Mouse (Mus musculus) heart, embryonic 14.5 days (tissue): ENCODE measurements at regions not wholly inside any gene's neighbourhood (a gene's known extent, or its start where the extent isn't known, plus 50 kb on each side); places are given as distances from the start of the nearest gene placed in this dataset.

ENCODE experiments used
- ATAC-seq: fragments of 200-750 bp; cut with Nextera tagmentation; 2 replicates; pipeline ENCODE4 v1.8.0; 2017; ENCODE audit warnings: low read depth, moderate TSS enrichment; ENCODE audit not compliant: insufficient number of reproducible peaks, insufficient read depth, low FRiP score
- H3K27ac ChIP-seq, 2 experiments: fragments of 200-500 bp in 1 of 2; fragments of 300-500 bp in 1 of 2; sonication (generic) in 1 of 2; replicated peaks in 1 of 2; 2 replicates each; pipeline ENCODE4 v1.5.1; 2012 to 2014; ENCODE audit warnings: low read depth in 2 of 2, low read length in 2 of 2, control low read depth in 1 of 2, mild to moderate bottlenecking in 1 of 2, mixed read lengths in 1 of 2; ENCODE audit not compliant: control insufficient read depth in 1 of 2, insufficient read depth in 1 of 2
- H3K27me3 ChIP-seq: fragments of 300-500 bp; sonication (generic); 2 replicates; pipeline ENCODE4 v1.6.1; 2014; ENCODE audit warnings: mild to moderate bottlenecking, low read length, control low read depth; ENCODE audit not compliant: control insufficient read depth, insufficient read depth
- H3K36me3 ChIP-seq: fragments of 300-500 bp; sonication (generic); 2 replicates; pipeline ENCODE4 v1.6.1; 2014; ENCODE audit warnings: mild to moderate bottlenecking, control low read depth, low read length, mixed read lengths; ENCODE audit not compliant: control insufficient read depth, insufficient read depth
- H3K4me1 ChIP-seq, 2 experiments: fragments of 200-500 bp in 1 of 2; fragments of 300-500 bp in 1 of 2; sonication (generic) in 1 of 2; 2 replicates each; pipeline ENCODE4 v1.6.1; 2012 to 2014; ENCODE audit warnings: low read length in 2 of 2, control low read depth in 1 of 2, mixed read lengths in 1 of 2; ENCODE audit not compliant: control insufficient read depth in 2 of 2, insufficient read depth in 2 of 2
- H3K4me2 ChIP-seq: fragments of 300-500 bp; sonication (generic); 2 replicates; pipeline ENCODE4 v1.6.1; 2014; ENCODE audit warnings: mild to moderate bottlenecking, low read length
- H3K4me3 ChIP-seq, 2 experiments: fragments of 200-500 bp in 1 of 2; fragments of 300-500 bp in 1 of 2; sonication (generic) in 1 of 2; 2 replicates each; pipeline ENCODE4 v1.5.1; 2012 to 2014; ENCODE audit warnings: low read length in 2 of 2, mild to moderate bottlenecking in 2 of 2, control low read depth in 1 of 2, low read depth in 1 of 2, moderate library complexity in 1 of 2; ENCODE audit not compliant: control insufficient read depth in 1 of 2, insufficient read depth in 1 of 2
- H3K9ac ChIP-seq: fragments of 300-500 bp; sonication (generic); 2 replicates; pipeline ENCODE4 v1.6.1; 2014; ENCODE audit warnings: mild to moderate bottlenecking, low read length
- H3K9me3 ChIP-seq: fragments of 300-500 bp; sonication (generic); 2 replicates; pipeline ENCODE4 v1.6.1; 2016; ENCODE audit warnings: low read length, control low read depth; ENCODE audit not compliant: control insufficient read depth
- WGBS: fragments of 180-500 bp; shearing (Covaris S2); extraction: QIAGEN DNeasy Blood & Tissue Kit; methylation state at CpG from one replicate; pipeline ENCODE4 v1.1.7; 2014; 5-methylcytosine and 5-hydroxymethylcytosine counted together

- Histone ChIP-seq H3K4me2 (no peak overlapping the region), H3K4me1 (no peaks in the 10 kb centered on the region), H3K4me3 (no peak overlapping the region), H3K27me3 (no peaks in the 10 kb centered on the region), H3K27ac (no peak overlapping the region), H3K36me3 (no peaks in the 10 kb centered on the region), H3K9ac (no peak overlapping the region), H3K9me3 (no peaks in the 10 kb centered on the region)
- WGBS, result 95% methylated on average over 5 of the region's 5 CpGs
- no peak for ATAC-seq
These were observed 1150.8 kb upstream of the A1bg start for GRCm38 (mm10) chr15:62073595-62073994.

- WGBS, result 87% methylated on average over 2 of the region's 2 CpGs
- H3K36me3 ChIP-seq, result no peaks in the 10 kb centered on the region
- H3K9ac ChIP-seq, result no peak overlapping the region
- no peaks in the 10 kb centered on the region for H3K9me3 ChIP-seq
- H3K27ac ChIP-seq, result no peak overlapping the region
- H3K27me3 ChIP-seq, result no peaks in the 10 kb centered on the region
- ATAC-seq, result no peak
- H3K4me2 ChIP-seq, result no peak overlapping the region
- no peaks in the 10 kb centered on the region for H3K4me1 ChIP-seq
- no peak overlapping the region for H3K4me3 ChIP-seq
These were observed 1148.5 kb upstream of the A1bg start for GRCm38 (mm10) chr15:62071311-62071710.

GRCm38 (mm10) chr15:62068422-62069160 is 1145.8 kb upstream of the A1bg start:
- H3K4me2 ChIP-seq, result no peak overlapping the region
- no peak overlapping the region for H3K9ac ChIP-seq
- H3K4me1 ChIP-seq, result no peaks in the 10 kb centered on the region
- H3K27ac ChIP-seq, result no peak overlapping the region
- no peak overlapping the region for H3K4me3 ChIP-seq
- no peak for ATAC-seq
- H3K9me3 ChIP-seq, result no peaks in the 10 kb centered on the region
- no peaks in the 10 kb centered on the region for H3K27me3 ChIP-seq
- no peaks in the 10 kb centered on the region for H3K36me3 ChIP-seq
- 72% methylated on average over 11 of the region's 11 CpGs for WGBS

GRCm38 (mm10) chr15:62064399-62064798 is 1141.6 kb upstream of the A1bg start:
- Histone ChIP-seq H3K36me3 (no peaks in the 10 kb centered on the region), H3K4me1 (no peaks in the 10 kb centered on the region), H3K9ac (no peak overlapping the region), H3K4me3 (no peak overlapping the region), H3K9me3 (no peaks in the 10 kb centered on the region), H3K4me2 (no peak overlapping the region), H3K27me3 (no peaks in the 10 kb centered on the region), H3K27ac (no peak overlapping the region)
- ATAC-seq, result no peak
- 88% methylated on average over 3 of the region's 3 CpGs for WGBS

- Histone ChIP-seq H3K27ac (no peak overlapping the region), H3K4me3 (no peak overlapping the region), H3K27me3 (no peaks in the 10 kb centered on the region), H3K9ac (no peak overlapping the region), H3K9me3 (no peaks in the 10 kb centered on the region), H3K4me2 (no peak overlapping the region), H3K4me1 (peaks cover 6 to 7% of the 10 kb centered on the region in 2 experiments; a peak in 3 of 4 replicates), H3K36me3 (no peaks in the 10 kb centered on the region)
- 80% methylated on average over 2 of the region's 2 CpGs for WGBS
- ATAC-seq, result no peak
These were observed 1134.6 kb upstream of the A1bg start for GRCm38 (mm10) chr15:62057449-62057848.

- 84% methylated on average over 11 of the region's 11 CpGs for WGBS
- H3K4me1 ChIP-seq, result peaks cover 6 to 7% of the 10 kb centered on the region in 2 experiments; a peak in 3 of 4 replicates
- no peaks in the 10 kb centered on the region for H3K9me3 ChIP-seq
- no peaks in the 10 kb centered on the region for H3K36me3 ChIP-seq
- no peak overlapping the region for H3K4me3 ChIP-seq
- H3K4me2 ChIP-seq, result no peak overlapping the region
- ATAC-seq, result no peak
- H3K27me3 ChIP-seq, result no peaks in the 10 kb centered on the region
- no peak overlapping the region for H3K9ac ChIP-seq
- peak overlapping the region in 1 of 2 experiments; percentile 56; a peak in 1 of 4 replicates for H3K27ac ChIP-seq
These were observed 1134.1 kb upstream of the A1bg start for GRCm38 (mm10) chr15:62056889-62057288.

- Histone ChIP-seq H3K27ac (peak overlapping the region; percentile 10; a peak in 1 of 4 replicates), H3K27me3 (no peaks in the 10 kb centered on the region), H3K4me3 (no peak overlapping the region), H3K4me2 (no peak overlapping the region), H3K9me3 (no peaks in the 10 kb centered on the region), H3K36me3 (no peaks in the 10 kb centered on the region), H3K9ac (no peak overlapping the region), H3K4me1 (peaks cover 6 to 7% of the 10 kb centered on the region in 2 experiments; a peak in 3 of 4 replicates)
- no peak for ATAC-seq
- 76% methylated on average over 3 of the region's 3 CpGs for WGBS
These were observed 1133.6 kb upstream of the A1bg start for GRCm38 (mm10) chr15:62056401-62056800.

GRCm38 (mm10) chr15:62055011-62055410 is 1132.2 kb upstream of the A1bg start:
- WGBS, result 84% methylated on average over 2 of the region's 2 CpGs
- no peaks in the 10 kb centered on the region for H3K36me3 ChIP-seq
- H3K4me2 ChIP-seq, result no peak overlapping the region
- peaks cover 6 to 7% of the 10 kb centered on the region in 2 experiments; a peak in 3 of 4 replicates for H3K4me1 ChIP-seq
- ATAC-seq, result no peak
- H3K27ac ChIP-seq, result no peak overlapping the region
- no peaks in the 10 kb centered on the region for H3K27me3 ChIP-seq
- no peak overlapping the region for H3K4me3 ChIP-seq
- 0 out of 2 replicates have a peak, but pooled peaks cover 4% of the 10 kb centered on the region for H3K9me3 ChIP-seq
- no peak overlapping the region for H3K9ac ChIP-seq
